Mouse (Mus musculus) hindbrain, postnatal 0 days (tissue): ENCODE measurements at regions not wholly inside any gene's neighbourhood (a gene's known extent, or its start where the extent isn't known, plus 50 kb on each side); places are given as distances from the start of the nearest gene placed in this dataset.

Source experiments
- ATAC-seq: fragments of 200-750 bp; cut with Nextera tagmentation; 2 replicates; pipeline ENCODE4 v1.8.0; 2017; ENCODE audit warnings: mild to moderate bottlenecking, moderate TSS enrichment, moderate library complexity
- DNase-seq: peaks from one replicate; pipeline ENCODE4 v3.0.0-alpha.2; 2015; ENCODE audit warnings: low spot score
- H3K27ac ChIP-seq: fragments of 300-500 bp; sonication (generic); 2 replicates; pipeline ENCODE4 v1.5.1; 2014; ENCODE audit warnings: mild to moderate bottlenecking
- H3K27me3 ChIP-seq: fragments of 300-500 bp; sonication (generic); 2 replicates; pipeline ENCODE4 v1.6.1; 2014; ENCODE audit warnings: low read length, mixed read lengths; ENCODE audit not compliant: insufficient read depth
- H3K36me3 ChIP-seq: fragments of 300-500 bp; sonication (generic); 2 replicates; pipeline ENCODE4 v1.6.1; 2014; ENCODE audit warnings: low read length, mixed read lengths; ENCODE audit not compliant: insufficient read depth
- H3K4me1 ChIP-seq: fragments of 300-500 bp; sonication (generic); 2 replicates; pipeline ENCODE4 v1.6.1; 2014; ENCODE audit warnings: antibody characterized with exemption, low read length, mixed read lengths; ENCODE audit not compliant: insufficient read depth
- H3K4me2 ChIP-seq: fragments of 300-500 bp; sonication (generic); 2 replicates; pipeline ENCODE4 v1.6.1; 2014; ENCODE audit warnings: low read depth, mild to moderate bottlenecking, low read length, moderate library complexity, mixed read lengths
- H3K4me3 ChIP-seq: fragments of 300-500 bp; sonication (generic); 2 replicates; pipeline ENCODE4 v1.5.1; 2014; ENCODE audit warnings: low read length
- H3K9ac ChIP-seq: fragments of 300-500 bp; sonication (generic); replicated peaks from 2 replicates; pipeline ENCODE4 v1.6.1; 2014; ENCODE audit warnings: mild to moderate bottlenecking, low read length, moderate library complexity, mixed read lengths
- H3K9me3 ChIP-seq: fragments of 300-500 bp; sonication (generic); 2 replicates; pipeline ENCODE4 v1.6.1; 2016; ENCODE audit warnings: low read length, mixed read lengths
- CTCF ChIP-seq: IDR thresholded peaks from 2 replicates; pipeline ENCODE4 v1.5.1; 2016; ENCODE audit warnings: antibody characterized with exemption, control low read depth, low read depth
- WGBS: fragments of 180-500 bp; shearing (Covaris S2); extraction: QIAGEN DNeasy Blood & Tissue Kit; methylation state at CpG from one replicate; pipeline ENCODE4 v1.1.7; 2014; 5-methylcytosine and 5-hydroxymethylcytosine counted together

GRCm38 (mm10) chr5:9954652-9955051 is 229.7 kb upstream of the Grm3 start:
- DNase-seq = peak; percentile 44
- peak; percentile 54 for TF ChIP-seq CTCF
- H3K4me2 ChIP-seq = no peak overlapping the region
- no peak for ATAC-seq
- no peaks in the 10 kb centered on the region for H3K27me3 ChIP-seq
- H3K36me3 ChIP-seq = no peaks in the 10 kb centered on the region
- H3K9me3 ChIP-seq = no peaks in the 10 kb centered on the region
- H3K4me1 ChIP-seq = no peaks in the 10 kb centered on the region
- H3K4me3 ChIP-seq = no peak overlapping the region
- H3K27ac ChIP-seq = no peak overlapping the region
- no peak overlapping the region for H3K9ac ChIP-seq
- WGBS = 22% methylated on average over 3 of the region's 3 CpGs

DNA sequence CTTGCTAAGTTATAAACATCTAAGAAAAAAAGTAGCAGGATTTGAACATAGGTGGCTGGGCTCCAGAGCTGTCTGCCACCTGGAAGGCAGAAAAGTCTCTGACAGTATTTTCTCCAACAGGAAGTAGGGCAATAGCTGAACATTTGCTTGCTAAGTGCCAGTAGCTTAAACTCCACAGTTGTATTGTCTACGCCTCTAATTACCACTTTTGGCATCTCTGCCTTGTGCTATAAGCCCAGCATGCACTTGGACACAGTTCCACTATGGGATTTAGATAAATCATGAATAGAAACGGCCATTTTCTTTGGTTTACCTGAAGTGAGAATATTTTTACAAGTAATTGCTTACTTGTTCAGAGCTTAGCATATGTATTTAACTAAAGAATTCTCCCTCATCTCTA is 213.8 kb upstream of the Grm3 start:
- WGBS = 59% methylated on average over 2 of the region's 2 CpGs
- peak; percentile 27 for DNase-seq
- no peak overlapping the region for H3K27ac ChIP-seq
- H3K4me3 ChIP-seq = no peak overlapping the region
- no peak overlapping the region for H3K9ac ChIP-seq
- no peaks in the 10 kb centered on the region for H3K4me1 ChIP-seq
- H3K27me3 ChIP-seq = no peaks in the 10 kb centered on the region
- H3K4me2 ChIP-seq = no peak overlapping the region
- H3K9me3 ChIP-seq = no peaks in the 10 kb centered on the region
- no peak for TF ChIP-seq CTCF
- no peaks in the 10 kb centered on the region for H3K36me3 ChIP-seq
- ATAC-seq = no peak

DNA sequence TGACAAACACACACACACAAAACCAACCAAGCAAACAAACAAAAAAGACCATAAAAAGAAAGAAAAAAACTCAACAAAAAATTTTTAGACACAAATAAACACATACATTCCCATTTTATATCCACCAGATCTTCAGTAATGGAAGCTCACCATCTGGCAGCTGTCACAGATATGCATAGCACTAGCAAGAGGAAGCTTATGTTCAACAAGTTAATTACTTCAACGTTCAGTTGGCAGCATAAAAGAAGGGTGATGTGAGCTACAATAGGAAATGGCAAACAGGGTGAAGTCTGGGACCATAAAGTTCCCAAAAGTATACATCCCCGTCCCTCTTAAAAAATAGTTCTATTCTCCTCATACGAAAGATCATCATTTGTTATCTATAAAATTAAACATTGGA is 188.0 kb upstream of the Grm3 start:
- ATAC-seq = no peak
- 69% methylated on average over 3 of the region's 3 CpGs for WGBS
- DNase-seq = no peak
- Histone ChIP-seq H3K27me3 (no peaks in the 10 kb centered on the region), H3K9me3 (no peaks in the 10 kb centered on the region), H3K4me2 (no peak overlapping the region), H3K9ac (no peak overlapping the region), H3K36me3 (no peaks in the 10 kb centered on the region), H3K4me1 (no peaks in the 10 kb centered on the region), H3K4me3 (no peak overlapping the region), H3K27ac (no peak overlapping the region)
- no peak for TF ChIP-seq CTCF

- no peak overlapping the region for H3K27ac ChIP-seq
- DNase-seq (no peak), ATAC-seq (no peak)
- H3K9me3 ChIP-seq = no peaks in the 10 kb centered on the region
- H3K4me3 ChIP-seq = no peak overlapping the region
- WGBS = 93% methylated on average over 1 of the region's 1 CpGs
- H3K27me3 ChIP-seq = no peaks in the 10 kb centered on the region
- no peaks in the 10 kb centered on the region for H3K36me3 ChIP-seq
- no peak overlapping the region for H3K4me2 ChIP-seq
- H3K9ac ChIP-seq = no peak overlapping the region
- H3K4me1 ChIP-seq = no peaks in the 10 kb centered on the region
- TF ChIP-seq CTCF = no peak
Observed at GRCm38 (mm10) chr5:9911783-9912182, 186.8 kb upstream of the Grm3 start.

DNA sequence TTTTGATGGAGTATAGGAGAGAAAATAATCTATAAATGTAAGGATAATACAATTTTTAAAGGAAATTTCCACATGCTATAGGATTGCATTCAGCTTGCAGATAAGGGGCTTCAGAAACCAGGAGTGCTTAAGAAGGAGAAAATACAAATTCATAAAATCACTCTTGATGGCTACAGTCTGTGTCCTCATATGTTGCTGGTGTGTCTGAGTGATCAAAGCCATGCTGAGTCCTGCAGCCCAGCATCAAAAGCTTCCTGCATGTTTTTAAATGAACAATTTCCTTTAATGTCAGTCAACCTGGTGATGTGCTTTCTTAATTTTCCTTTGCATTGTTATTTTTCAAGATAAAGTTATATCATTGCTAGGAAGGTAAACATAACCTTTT is 186.1 kb upstream of the Grm3 start:
- Histone ChIP-seq H3K4me2 (no peak overlapping the region), H3K9me3 (no peaks in the 10 kb centered on the region), H3K9ac (no peak overlapping the region), H3K36me3 (no peaks in the 10 kb centered on the region), H3K4me1 (no peaks in the 10 kb centered on the region), H3K4me3 (no peak overlapping the region), H3K27ac (no peak overlapping the region), H3K27me3 (no peaks in the 10 kb centered on the region)
- ATAC-seq = no peak
- DNase-seq = no peak
- no peak for TF ChIP-seq CTCF

GRCm38 (mm10) chr5:9910452-9911088 is 185.6 kb upstream of the Grm3 start:
- no peak overlapping the region for H3K4me2 ChIP-seq
- DNase-seq (no peak), ATAC-seq (no peak)
- no peak overlapping the region for H3K27ac ChIP-seq
- no peaks in the 10 kb centered on the region for H3K36me3 ChIP-seq
- no peaks in the 10 kb centered on the region for H3K4me1 ChIP-seq
- H3K9me3 ChIP-seq = no peaks in the 10 kb centered on the region
- TF ChIP-seq CTCF = no peak
- 50% methylated on average over 1 of the region's 1 CpGs for WGBS
- no peak overlapping the region for H3K9ac ChIP-seq
- no peaks in the 10 kb centered on the region for H3K27me3 ChIP-seq
- H3K4me3 ChIP-seq = no peak overlapping the region

DNA sequence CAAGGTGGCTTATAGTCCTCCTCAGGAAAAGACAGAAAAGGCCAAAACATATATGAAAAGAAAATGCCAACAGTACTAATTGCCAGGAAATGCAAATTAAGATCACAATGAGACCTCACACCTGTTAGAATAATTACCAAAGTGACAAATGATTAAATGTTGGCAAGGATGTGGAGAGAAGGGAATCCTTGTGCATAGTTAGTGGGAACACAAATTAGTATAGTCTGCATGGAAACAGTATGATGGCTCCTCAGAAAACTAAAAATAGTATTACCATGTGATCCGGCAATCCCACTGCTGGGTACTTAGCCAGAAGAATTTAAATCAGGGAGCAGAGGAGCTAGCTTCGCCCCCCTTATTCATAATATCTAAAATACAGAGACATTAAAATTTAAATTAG is 170.3 kb upstream of the Grm3 start:
- H3K4me1 ChIP-seq = no peaks in the 10 kb centered on the region
- no peak for ATAC-seq
- no peak for DNase-seq
- H3K9me3 ChIP-seq = no peaks in the 10 kb centered on the region
- H3K27ac ChIP-seq = no peak overlapping the region
- H3K4me2 ChIP-seq = no peak overlapping the region
- H3K4me3 ChIP-seq = no peak overlapping the region
- no peaks in the 10 kb centered on the region for H3K27me3 ChIP-seq
- H3K36me3 ChIP-seq = no peaks in the 10 kb centered on the region
- TF ChIP-seq CTCF = no peak
- no peak overlapping the region for H3K9ac ChIP-seq
- 66% methylated on average over 2 of the region's 2 CpGs for WGBS
